Mouse (Mus musculus) heart, adult 8-10 months (tissue): ENCODE measurements at regions not wholly inside any gene's neighbourhood (a gene's known extent, or its start where the extent isn't known, plus 50 kb on each side); places are given as distances from the start of the nearest gene placed in this dataset.

Source experiments
- DNase-seq: peaks from one replicate; pipeline ENCODE4 v3.0.0; 2022; ENCODE audit warnings: low spot score

GRCm38 (mm10) chr13:16316581-16316980 lies 304.9 kb downstream of the Inhba start:
- DNase-seq: no peak

- no peak for DNase-seq
These were observed 305.8 kb downstream of the Inhba start for GRCm38 (mm10) chr13:16317412-16317811.

GRCm38 (mm10) chr13:16320392-16320791 lies 308.7 kb downstream of the Inhba start:
- no peak for DNase-seq

- DNase-seq: no peak
These were observed 314.0 kb downstream of the Inhba start for GRCm38 (mm10) chr13:16325661-16326060.

- no peak for DNase-seq
These were observed 330.1 kb downstream of the Inhba start for GRCm38 (mm10) chr13:16341727-16342126.

GRCm38 (mm10) chr13:16342171-16342570 lies 330.5 kb downstream of the Inhba start:
- DNase-seq: no peak

GRCm38 (mm10) chr13:16343280-16343945 lies 331.8 kb downstream of the Inhba start:
- DNase-seq: no peak

- no peak for DNase-seq
These were observed 337.7 kb downstream of the Inhba start for GRCm38 (mm10) chr13:16349353-16349752.

GRCm38 (mm10) chr13:16350061-16350460 lies 338.4 kb downstream of the Inhba start:
- DNase-seq: no peak

GRCm38 (mm10) chr13:16355316-16355715 lies 343.7 kb downstream of the Inhba start:
- DNase-seq: no peak

GRCm38 (mm10) chr13:16379492-16379891 lies 367.8 kb downstream of the Inhba start:
- no peak for DNase-seq

GRCm38 (mm10) chr13:16379949-16380348 lies 368.3 kb downstream of the Inhba start:
- no peak for DNase-seq

GRCm38 (mm10) chr13:16382936-16383511 lies 371.4 kb downstream of the Inhba start:
- no peak for DNase-seq

- no peak for DNase-seq
These were observed 404.8 kb downstream of the Inhba start for GRCm38 (mm10) chr13:16416356-16417019.

- DNase-seq: no peak
These were observed 412.5 kb downstream of the Inhba start for GRCm38 (mm10) chr13:16424147-16424546.

GRCm38 (mm10) chr13:16435436-16435835 lies 423.8 kb downstream of the Inhba start:
- DNase-seq: no peak

GRCm38 (mm10) chr13:16453234-16453633 lies 441.6 kb downstream of the Inhba start:
- no peak for DNase-seq

GRCm38 (mm10) chr13:16459743-16460142 lies 448.1 kb downstream of the Inhba start:
- DNase-seq: no peak

GRCm38 (mm10) chr13:16461681-16462080 lies 450.0 kb downstream of the Inhba start:
- no peak for DNase-seq

- DNase-seq: no peak
These were observed 453.2 kb downstream of the Inhba start for GRCm38 (mm10) chr13:16464823-16465222.

- DNase-seq: no peak
These were observed 453.7 kb downstream of the Inhba start for GRCm38 (mm10) chr13:16465317-16465716.

- no peak for DNase-seq
These were observed 454.2 kb downstream of the Inhba start for GRCm38 (mm10) chr13:16465812-16466211.

- DNase-seq: no peak
These were observed 464.9 kb downstream of the Inhba start for GRCm38 (mm10) chr13:16476515-16476914.
